Mouse (Mus musculus) embryonic fibroblast, embryonic 13.5 days (primary cell): ENCODE data around the gene Tmbim7. TPM values are rescaled to one million over a fixed set of nuclear protein-coding genes. Genes with fewer than 3 reads are reported as not detected.
"Not testable (repeated sequence)": the region's sequence is repeated elsewhere in the genome, so short reads cannot be mapped to it uniquely, and the experiment has no call there.

Experiments used
- H3K27ac ChIP-seq: 2 replicates; pipeline ENCODE4 v1.5.1; 2012; ENCODE audit warnings: low read length, control low read depth, inconsistent platforms; ENCODE audit not compliant: insufficient read depth
- H3K4me1 ChIP-seq: 2 replicates; pipeline ENCODE4 v1.6.1; 2011; ENCODE audit warnings: low read length; ENCODE audit not compliant: control insufficient read depth, insufficient read depth
- H3K4me3 ChIP-seq: 2 replicates; pipeline ENCODE4 v1.5.1; 2011; ENCODE audit warnings: mild to moderate bottlenecking, control low read depth, low read length; ENCODE audit not compliant: insufficient read depth
- CTCF ChIP-seq: IDR thresholded peaks from 2 replicates; pipeline ENCODE4 v1.5.1; 2011; ENCODE audit warnings: mild to moderate bottlenecking, control low read depth, low read length, moderate library complexity, borderline replicate concordance; ENCODE audit not compliant: insufficient read depth
- POLR2A ChIP-seq: IDR thresholded peaks from 2 replicates; pipeline ENCODE4 v1.6.1; 2011; ENCODE audit warnings: low read depth, mild to moderate bottlenecking, control low read depth, low read length, moderate library complexity
- polyA plus RNA-seq: library from polyadenylated mRNA; stranded (reverse); fragments of >200 nt; gene quantifications from 2 replicates; pipeline ENCODE4 v1.2.4, GENCODE M21; 2011; ENCODE audit warnings: low read depth; ENCODE audit not compliant: missing spikeins, insufficient read length

Gene Tmbim7
- polyA plus RNA-seq, 1 experiment: not detected

- Histone ChIP-seq H3K4me3 (no peak overlapping the region), H3K27ac (no peak overlapping the region), H3K4me1 (no peaks in the 10 kb centered on the region)
- TF ChIP-seq CTCF: no peak
- TF ChIP-seq POLR2A: no peak
Observed at GRCm38 (mm10) chr5:3644621-3645020, 6.4 kb upstream of the Tmbim7 start.

- Histone ChIP-seq H3K4me1 (no peaks in the 10 kb centered on the region), H3K27ac (no peak overlapping the region), H3K4me3 (0 out of 2 replicates have a peak overlapping the region, but pooled peaks have one; percentile 11)
- TF ChIP-seq POLR2A: no peak
- TF ChIP-seq CTCF: no peak
Observed at GRCm38 (mm10) chr5:3645326-3645725, 5.7 kb upstream of the Tmbim7 start.

DNA sequence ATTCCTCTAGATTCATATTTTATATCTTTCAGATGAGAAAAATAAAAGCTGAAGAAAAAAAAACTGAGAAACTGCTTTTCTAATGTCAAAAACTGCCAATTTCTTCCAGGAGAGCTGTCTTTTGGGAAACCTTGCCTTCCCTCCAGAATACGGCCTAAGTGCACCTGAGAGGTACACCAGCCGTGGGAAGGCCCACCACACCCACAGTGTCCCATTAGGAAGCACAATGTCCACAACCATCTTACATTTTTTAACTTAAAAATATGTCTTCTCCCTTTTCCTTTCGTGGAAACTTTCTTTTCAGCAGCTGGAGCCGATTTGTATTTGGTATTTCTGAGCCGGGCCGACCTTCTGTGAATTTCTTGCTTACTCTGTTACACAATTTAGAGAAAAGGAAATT is 4.4 kb upstream of the Tmbim7 start:
- Histone ChIP-seq H3K4me1 (no peaks in the 10 kb centered on the region), H3K4me3 (peak overlapping the region; percentile 81), H3K27ac (no peak overlapping the region)
- TF ChIP-seq POLR2A: no peak
- no peak for TF ChIP-seq CTCF

- Histone ChIP-seq H3K27ac (peak overlapping the region; percentile 29), H3K4me1 (no peaks in the 10 kb centered on the region), H3K4me3 (peak overlapping the region; percentile 81)
- TF ChIP-seq CTCF (peak; percentile 3; the same call in 1 of the 2 replicates), POLR2A (peak; percentile 11; the same call in 1 of the 2 replicates)
Observed at GRCm38 (mm10) chr5:3646991-3647707, 3.8 kb upstream of the Tmbim7 start.

- TF ChIP-seq POLR2A: peak; percentile 48
- no peak for TF ChIP-seq CTCF
Observed at GRCm38 (mm10) chr5:3647708-3648121, 3.3 kb upstream of the Tmbim7 start.

DNA sequence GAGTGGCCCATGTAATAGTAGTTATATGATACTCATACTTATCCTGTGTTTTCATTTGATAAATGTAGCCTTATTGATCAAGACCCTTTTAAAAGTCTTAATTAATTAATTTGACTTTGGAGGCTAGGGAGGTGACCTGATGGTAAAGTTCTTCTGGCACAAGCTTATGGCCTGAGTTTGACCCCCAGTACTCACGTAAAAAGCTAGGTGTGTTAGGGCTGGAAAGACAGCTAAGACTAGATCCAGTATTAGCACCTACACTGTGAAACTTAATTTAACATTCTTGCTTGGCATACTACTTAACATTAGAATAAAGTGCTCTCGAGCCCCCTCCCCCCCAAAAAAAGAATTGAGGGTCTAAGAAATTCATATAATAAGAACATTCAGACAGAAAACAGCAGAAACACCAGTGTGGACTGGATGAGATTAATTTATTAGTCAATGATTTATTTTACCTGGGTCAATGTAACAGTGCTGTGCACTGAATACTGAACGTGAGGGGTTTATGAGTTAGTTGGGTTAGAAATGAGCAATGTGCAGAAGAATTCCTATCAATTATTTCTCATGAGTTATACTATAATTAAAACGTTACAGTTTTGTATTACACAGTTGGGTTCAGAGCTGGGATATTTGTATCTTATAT is 2.7 kb upstream of the Tmbim7 start:
- H3K4me1 ChIP-seq: no peaks in the 10 kb centered on the region
- TF ChIP-seq POLR2A (no peak), CTCF (no peak)
- no peak overlapping the region for H3K27ac ChIP-seq
- no peak overlapping the region for H3K4me3 ChIP-seq

More at GRCm38 (mm10) chr5:3647708-3648121, 3.3 kb upstream of the Tmbim7 start:
- H3K27ac ChIP-seq: peak overlapping the region; percentile 29; the same call in 1 of the 2 replicates
- H3K4me1 ChIP-seq: no peaks in the 10 kb centered on the region
- peak overlapping the region; percentile 81 for H3K4me3 ChIP-seq

- Histone ChIP-seq H3K27ac (no peak overlapping the region), H3K4me1 (no peaks in the 10 kb centered on the region), H3K4me3 (no peak overlapping the region)
- no peak for TF ChIP-seq POLR2A
Observed at GRCm38 (mm10) chr5:3648849-3649210, 2.2 kb upstream of the Tmbim7 start.

DNA sequence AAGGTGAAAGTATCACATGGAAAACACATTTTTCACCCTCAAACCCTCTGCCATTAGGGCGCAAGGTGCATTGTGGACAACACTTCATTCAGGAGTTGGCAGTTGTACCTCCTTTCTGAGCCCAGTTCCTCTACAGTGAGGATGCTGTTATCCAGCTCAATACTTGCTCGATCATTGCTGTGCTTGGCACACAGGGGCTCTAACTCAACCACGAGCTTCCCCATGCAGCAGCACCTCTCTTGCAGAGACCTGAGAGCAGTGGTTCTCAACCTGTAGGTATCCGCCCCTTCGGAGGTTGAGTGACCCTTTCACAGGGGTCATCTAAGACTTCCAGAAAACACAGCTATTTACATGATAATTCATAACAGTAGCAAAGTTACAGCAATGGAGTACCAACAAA is 640 bp downstream of the Tmbim7 start:
- Histone ChIP-seq H3K4me1 (no peaks in the 10 kb centered on the region), H3K4me3 (no peak overlapping the region), H3K27ac (no peak overlapping the region)
- TF ChIP-seq CTCF (no peak), POLR2A (no peak)

- not testable (repeated sequence) for H3K27ac ChIP-seq, H3K4me3 ChIP-seq, H3K4me1 ChIP-seq
Observed at GRCm38 (mm10) chr5:3652903-3653575, 2.1 kb downstream of the Tmbim7 start.

- TF ChIP-seq CTCF (no peak), POLR2A (no peak)
- Histone ChIP-seq H3K4me3 (no peak overlapping the region), H3K4me1 (no peaks in the 10 kb centered on the region), H3K27ac (no peak overlapping the region)
Observed at GRCm38 (mm10) chr5:3653801-3654200, 2.8 kb downstream of the Tmbim7 start.
